Mouse (Mus musculus): ENCODE measurements around the gene Nipal3.

Nipal3 gene

GRCm38 (mm10) chr4:135516351-135517316 lies 21.8 kb upstream of the Nipal3 start:
- no peak for TF ChIP-seq GATA4 (IDR thresholded peaks at IDR 0.05; ENCODE audit: insufficient replicate concordance, low read length)

- no peak for TF ChIP-seq GATA4 (IDR thresholded peaks at IDR 0.05; ENCODE audit: insufficient replicate concordance, low read length)
These were observed 20.1 kb upstream of the Nipal3 start for GRCm38 (mm10) chr4:135514925-135515324.

GRCm38 (mm10) chr4:135513865-135514264 lies 19.0 kb upstream of the Nipal3 start:
- no peak for TF ChIP-seq GATA4 (IDR thresholded peaks at IDR 0.05; ENCODE audit: insufficient replicate concordance, low read length)

- TF ChIP-seq GATA4 (IDR thresholded peaks at IDR 0.05; ENCODE audit: insufficient replicate concordance, low read length), result no peak
These were observed 14.7 kb upstream of the Nipal3 start for GRCm38 (mm10) chr4:135509515-135509914.

- no peak for TF ChIP-seq GATA4 (IDR thresholded peaks at IDR 0.05; ENCODE audit: insufficient replicate concordance, low read length)
These were observed 13.7 kb upstream of the Nipal3 start for GRCm38 (mm10) chr4:135508419-135509039.

- no peak for TF ChIP-seq GATA4 (IDR thresholded peaks at IDR 0.05; ENCODE audit: insufficient replicate concordance, low read length)
These were observed 12.9 kb upstream of the Nipal3 start for GRCm38 (mm10) chr4:135507547-135508350.

GRCm38 (mm10) chr4:135505794-135506193 lies 11.0 kb upstream of the Nipal3 start:
- no peak for TF ChIP-seq GATA4 (IDR thresholded peaks at IDR 0.05; ENCODE audit: insufficient replicate concordance, low read length)

- TF ChIP-seq GATA4 (IDR thresholded peaks at IDR 0.05; ENCODE audit: insufficient replicate concordance, low read length), result no peak
These were observed 6.7 kb upstream of the Nipal3 start for GRCm38 (mm10) chr4:135501587-135501986.

- no peak for TF ChIP-seq GATA4 (IDR thresholded peaks at IDR 0.05; ENCODE audit: insufficient replicate concordance, low read length)
These were observed 5.0 kb upstream of the Nipal3 start for GRCm38 (mm10) chr4:135499831-135500230.

- TF ChIP-seq GATA4 (IDR thresholded peaks at IDR 0.05; ENCODE audit: insufficient replicate concordance, low read length), result no peak
These were observed 3.3 kb upstream of the Nipal3 start for GRCm38 (mm10) chr4:135498136-135498535.

- no peak for TF ChIP-seq GATA4 (IDR thresholded peaks at IDR 0.05; ENCODE audit: insufficient replicate concordance, low read length)
These were observed 972 bp upstream of the Nipal3 start for GRCm38 (mm10) chr4:135495810-135496209.

GRCm38 (mm10) chr4:135495397-135495791 lies 556 bp upstream of the Nipal3 start:
- no peak for TF ChIP-seq GATA4 (IDR thresholded peaks at IDR 0.05; ENCODE audit: insufficient replicate concordance, low read length)

- TF ChIP-seq GATA4 (IDR thresholded peaks at IDR 0.05; ENCODE audit: insufficient replicate concordance, low read length), result no peak
These were observed 932 bp downstream of the Nipal3 start for GRCm38 (mm10) chr4:135493691-135494520.

- no peak for TF ChIP-seq GATA4 (IDR thresholded peaks at IDR 0.05; ENCODE audit: insufficient replicate concordance, low read length)
These were observed 1.6 kb downstream of the Nipal3 start for GRCm38 (mm10) chr4:135493271-135493670.
